Mouse (Mus musculus) gastrocnemius, adult 8-10 months (tissue): ENCODE data around the gene Ptma. TPM values are rescaled to one million over a fixed set of nuclear protein-coding genes. Genes with fewer than 3 reads are reported as not detected.
"Not testable (repeated sequence)": the region's sequence is repeated elsewhere in the genome, so short reads cannot be mapped to it uniquely, and the experiment has no call there.

ENCODE experiments used
- DNase-seq, 2 experiments: peaks; one replicate each; pipeline ENCODE4 v3.0.0; 2022; ENCODE audit warnings: low spot score in 2 of 2
- total RNA-seq, 4 experiments: library from RNA; stranded (reverse); gene quantifications; 2 replicates each; pipeline ENCODE4 v1.2.4; 2022

The Ptma gene
- 10 to 100 TPM; 50.9 to 76.9 (median 67.7) TPM for total RNA-seq

DNA sequence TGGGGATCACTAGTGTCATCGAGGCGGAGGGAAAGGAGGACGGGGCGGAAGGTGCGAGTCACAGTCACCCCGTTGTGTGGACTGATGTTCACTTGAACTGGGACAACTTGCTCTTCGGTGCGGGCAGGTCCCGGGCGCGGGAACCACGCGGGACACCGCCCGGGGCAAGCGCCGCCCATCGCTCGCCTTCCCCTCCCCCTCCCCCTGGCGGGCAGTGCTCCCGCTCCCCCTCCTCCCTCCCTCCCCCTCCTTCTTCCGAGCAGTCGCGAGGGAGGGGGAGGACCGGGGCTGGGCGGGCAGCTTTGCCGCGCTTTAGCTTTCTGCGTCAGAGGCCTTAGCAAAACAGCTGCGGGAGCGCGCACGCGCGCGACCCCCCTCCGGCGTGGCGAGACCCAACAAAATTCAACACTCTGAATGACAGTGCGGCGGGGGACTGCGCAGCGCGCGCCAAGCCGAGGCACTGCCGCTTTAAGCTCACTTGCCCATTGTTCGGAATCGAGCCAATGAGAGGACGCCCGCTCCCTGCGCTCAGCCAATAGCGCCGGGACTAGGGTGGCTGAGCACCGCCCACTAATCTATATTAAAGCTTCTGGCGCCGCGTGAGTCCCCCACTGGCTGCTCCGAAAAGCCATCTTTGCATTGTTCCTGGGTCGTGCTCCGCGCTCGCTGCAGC lies at the start of gene Ptma:
Gene Ptma (plus strand): TSS at position 611 of the 673 bp plus-strand sequence.
- DNase-seq, result peak; percentile 96 to 97

GRCm38 (mm10) chr1:86477738-86478285 lies 48.7 kb upstream of the Ptma start:
- DNase-seq, result no peak

GRCm38 (mm10) chr1:86479099-86479825 lies 47.3 kb upstream of the Ptma start:
- DNase-seq, result no peak

DNA sequence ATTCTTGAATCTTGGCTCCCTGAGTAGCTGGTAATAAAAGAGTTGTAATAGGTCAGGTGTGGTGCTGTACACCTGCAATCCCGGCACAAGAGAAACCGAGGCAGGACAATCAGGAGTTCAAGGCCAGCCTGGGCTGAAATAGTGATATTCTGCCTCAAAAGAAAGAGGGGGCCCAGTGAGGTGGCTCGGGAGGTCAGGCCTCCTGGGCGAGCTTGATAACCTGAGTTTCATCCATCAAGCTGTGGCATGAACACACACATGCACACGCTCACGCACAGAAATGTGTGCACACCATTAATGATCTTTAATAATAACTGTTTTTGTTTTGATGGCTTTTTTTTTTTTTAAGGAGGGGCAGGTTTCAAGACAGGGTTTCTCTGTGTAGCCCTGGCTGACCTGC lies 46.2 kb upstream of the Ptma start:
- no peak for DNase-seq

GRCm38 (mm10) chr1:86480735-86481447 lies 45.6 kb upstream of the Ptma start:
- no peak for DNase-seq

GRCm38 (mm10) chr1:86481468-86481867 lies 45.1 kb upstream of the Ptma start:
- no peak for DNase-seq

DNA sequence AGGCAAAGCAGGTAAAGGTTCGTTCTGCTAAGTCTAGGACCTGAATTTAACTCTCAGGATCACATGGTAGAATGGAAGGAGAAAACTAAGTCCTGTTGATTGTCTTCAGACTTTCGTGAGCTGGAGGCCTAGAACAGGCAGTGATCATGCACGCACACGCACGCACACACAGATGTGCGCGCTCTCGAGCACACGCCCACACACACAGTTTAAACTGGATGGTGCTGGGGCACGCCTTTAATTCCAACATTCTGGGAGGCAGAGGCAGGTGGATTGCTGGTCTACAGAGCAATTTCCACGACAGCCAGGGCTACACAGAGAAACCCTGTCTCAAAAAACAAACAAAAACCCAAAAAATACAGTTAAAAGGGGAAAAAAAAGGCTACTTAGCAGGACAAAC lies 44.2 kb upstream of the Ptma start:
- no peak for DNase-seq

DNA sequence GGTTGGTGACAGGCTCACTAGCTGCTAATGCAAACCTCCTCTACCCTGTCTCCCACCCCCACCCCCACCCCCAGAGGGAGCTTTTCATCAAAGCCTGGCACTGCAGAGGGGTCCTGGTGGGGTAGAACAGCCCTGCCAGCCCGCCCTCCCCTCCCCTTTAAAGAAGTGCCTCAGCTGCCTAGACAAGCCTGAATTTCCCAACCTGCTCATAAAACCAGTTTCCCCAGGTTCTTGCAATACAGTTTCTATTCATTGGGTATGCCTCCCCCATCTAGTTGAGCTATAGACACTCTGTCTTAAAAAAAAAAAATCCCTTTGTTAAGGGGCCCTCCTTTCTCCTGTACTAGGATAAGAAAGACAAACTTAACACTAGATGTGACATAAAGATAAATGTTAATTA lies 43.8 kb upstream of the Ptma start:
- no peak for DNase-seq

DNA sequence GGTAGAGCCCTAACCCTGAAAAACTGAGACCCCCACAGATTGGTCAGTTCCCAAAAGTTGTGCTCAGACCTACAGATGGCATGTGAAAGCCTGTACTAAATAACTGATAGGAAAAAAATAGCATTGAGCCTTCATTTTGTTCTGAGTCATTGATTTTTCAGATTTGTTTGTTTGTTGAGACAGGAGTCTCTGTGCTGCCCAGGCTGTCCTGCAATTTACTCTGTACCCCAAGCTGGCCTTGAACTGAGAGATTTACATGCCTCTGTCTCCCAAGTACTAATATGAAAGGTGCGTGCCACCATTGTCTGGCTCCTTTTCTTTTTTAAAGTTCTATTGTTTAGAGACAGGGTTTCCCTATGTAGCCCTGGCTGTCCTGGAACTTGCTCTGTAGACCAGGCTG lies 41.2 kb upstream of the Ptma start:
- DNase-seq, result no peak

GRCm38 (mm10) chr1:86485858-86486257 lies 40.7 kb upstream of the Ptma start:
- not testable (repeated sequence) for DNase-seq

DNA sequence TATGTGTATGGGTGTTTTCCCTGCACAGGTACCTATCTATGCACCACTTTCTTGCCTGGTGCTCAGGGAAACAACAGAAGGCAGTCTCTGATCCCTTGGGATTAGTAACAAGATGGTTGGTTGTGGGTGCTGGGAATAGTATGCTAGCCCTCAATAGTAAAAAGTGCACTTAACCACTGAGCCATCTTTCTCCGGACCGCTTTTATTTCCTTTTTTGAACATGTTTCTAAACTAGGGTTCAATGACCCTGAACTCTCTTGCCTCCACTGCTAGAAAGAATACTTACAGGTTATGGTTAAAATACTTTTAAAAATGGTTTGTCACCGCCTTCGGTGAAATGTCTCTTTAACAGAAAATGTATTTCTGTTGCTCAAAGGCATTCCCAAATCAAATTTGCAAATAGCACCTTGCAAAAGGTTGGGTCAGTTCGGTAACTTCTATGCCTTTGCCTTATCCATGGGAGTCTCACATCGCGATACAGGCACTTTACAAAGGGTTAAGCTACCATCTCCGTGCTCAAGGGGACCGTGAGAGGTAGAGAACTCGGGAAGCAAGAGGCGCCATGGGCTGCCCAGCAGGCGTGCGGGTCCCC lies 39.7 kb upstream of the Ptma start:
- DNase-seq, result no peak

GRCm38 (mm10) chr1:86487295-86487907 lies 39.1 kb upstream of the Ptma start:
- DNase-seq, result peak; percentile 98 to 99

DNA sequence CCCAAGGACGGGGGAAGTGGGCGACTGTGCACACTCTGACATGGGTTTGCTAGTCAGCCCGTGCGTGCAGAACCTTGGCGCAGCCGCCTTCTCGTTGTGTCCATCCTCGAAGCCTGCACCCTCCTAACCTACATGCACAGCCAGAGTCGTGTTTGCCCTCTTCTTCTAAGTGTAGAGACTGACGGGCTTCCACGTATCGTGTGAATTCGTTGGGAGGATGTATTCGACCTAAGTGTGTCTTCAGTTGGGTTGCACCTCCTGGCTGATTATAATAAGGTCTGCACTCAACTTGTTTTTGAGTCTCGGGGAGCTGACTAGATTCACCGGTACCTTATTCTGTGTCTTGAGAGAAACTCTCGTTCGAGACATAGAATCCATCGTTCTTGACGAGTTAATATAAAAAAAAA lies 38.6 kb upstream of the Ptma start:
- DNase-seq, result no peak

- DNase-seq, result no peak
Observed at GRCm38 (mm10) chr1:86488326-86488725, 38.2 kb upstream of the Ptma start.

DNA sequence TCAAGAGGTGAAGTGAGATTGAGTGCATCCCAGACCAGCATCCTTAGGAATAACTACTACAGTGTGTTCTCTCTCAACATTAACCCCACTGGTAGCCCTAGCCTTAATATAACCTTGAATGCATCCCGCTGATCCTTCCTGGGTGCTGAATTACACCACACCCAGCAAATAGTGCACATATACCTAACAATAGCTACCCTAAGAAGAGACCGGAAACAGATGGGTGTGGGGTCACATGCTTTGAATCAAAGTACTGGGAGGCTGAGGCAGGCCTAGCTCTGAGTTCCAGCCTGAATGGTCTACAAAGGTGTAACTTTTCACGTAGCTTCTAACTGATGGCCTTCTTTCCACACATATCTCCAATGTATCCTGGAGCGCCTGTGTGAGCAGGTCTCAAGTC lies 37.8 kb upstream of the Ptma start:
- DNase-seq, result no peak

DNA sequence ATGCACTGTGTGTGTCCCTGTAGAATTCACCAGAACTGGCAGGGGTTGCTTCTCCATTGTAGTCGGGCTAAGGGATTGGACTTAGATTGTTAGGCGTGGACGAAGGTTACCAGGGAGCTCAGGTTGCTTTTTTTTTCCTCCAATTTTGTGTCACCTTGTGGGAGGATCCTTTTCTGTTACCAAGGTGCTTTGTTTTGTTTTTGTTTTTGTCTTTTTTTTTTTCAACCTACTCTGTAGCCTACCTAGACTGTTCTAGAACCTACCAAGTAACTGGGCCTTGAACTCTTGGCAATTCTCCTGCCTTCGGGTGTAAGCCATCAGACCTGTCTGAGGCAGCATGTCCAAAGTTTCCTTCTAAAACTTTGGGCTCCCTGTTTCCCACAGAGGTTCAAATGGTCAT lies 36.6 kb upstream of the Ptma start:
- no peak for DNase-seq

- DNase-seq, result no peak
Observed at GRCm38 (mm10) chr1:86490697-86491096, 35.8 kb upstream of the Ptma start.

GRCm38 (mm10) chr1:86491533-86492094 lies 34.9 kb upstream of the Ptma start:
- no peak for DNase-seq

- no peak for DNase-seq
Observed at GRCm38 (mm10) chr1:86492095-86493070, 34.1 kb upstream of the Ptma start.

DNA sequence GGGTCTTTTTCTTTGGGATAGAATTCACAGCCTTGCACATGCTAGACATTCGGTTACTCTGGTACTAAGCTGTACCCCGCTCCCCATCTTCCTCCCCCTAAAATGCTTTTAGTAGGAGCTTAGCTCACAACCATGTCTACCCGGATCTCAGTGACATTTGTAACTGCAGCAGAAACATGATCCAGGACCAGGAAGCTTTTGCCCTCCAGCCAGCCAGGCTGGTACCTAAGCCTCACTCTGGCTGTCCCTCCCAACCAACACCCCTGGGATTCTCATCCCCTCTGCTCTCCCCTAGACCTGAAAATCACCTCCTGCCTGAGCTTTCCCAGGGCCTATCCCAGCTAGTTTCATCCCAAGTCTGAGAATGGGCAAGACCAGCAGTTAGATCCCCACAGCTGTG lies 32.7 kb upstream of the Ptma start:
- DNase-seq, result no peak
